Mouse (Mus musculus) spleen, adult 2 months (tissue): Measurements from ENCODE around the gene Pdzd9. TPM values are rescaled to one million over a fixed set of nuclear protein-coding genes. Genes with fewer than 3 reads are reported as not detected.

Experiments used
- DNase-seq, 2 experiments: peaks; one replicate each; pipeline versions ENCODE4 v3.0.0 to v3.0.0-alpha.2; 2012 to 2021; ENCODE audit warnings: low spot score in 2 of 2, low read depth in 1 of 2
- H3K27ac ChIP-seq: fragments of 200-500 bp; 2 replicates; pipeline ENCODE4 v1.5.1; 2012; ENCODE audit warnings: low read length, inconsistent platforms; ENCODE audit not compliant: insufficient read depth
- H3K27me3 ChIP-seq: fragments of 200-500 bp; 2 replicates; pipeline ENCODE4 v1.6.1; 2012; ENCODE audit warnings: mild to moderate bottlenecking, moderate library complexity, low read length, inconsistent platforms; ENCODE audit not compliant: control insufficient read depth, insufficient read depth
- H3K36me3 ChIP-seq: fragments of 200-500 bp; 2 replicates; pipeline ENCODE4 v1.6.1; 2012; ENCODE audit warnings: mild to moderate bottlenecking, low read length, inconsistent platforms; ENCODE audit not compliant: control insufficient read depth, insufficient read depth
- H3K4me1 ChIP-seq: fragments of 200-500 bp; 2 replicates; pipeline ENCODE4 v1.6.1; 2011; ENCODE audit warnings: inconsistent platforms; ENCODE audit not compliant: control insufficient read depth, insufficient read depth, insufficient read length
- H3K4me3 ChIP-seq: fragments of 200-500 bp; 2 replicates; pipeline ENCODE4 v1.5.1; 2011; ENCODE audit warnings: mild to moderate bottlenecking, inconsistent platforms; ENCODE audit not compliant: insufficient read depth, insufficient read length; ENCODE audit errors: extremely low read depth
- CTCF ChIP-seq: fragments of 200-500 bp; IDR thresholded peaks from 2 replicates; pipeline ENCODE4 v1.5.1; 2011; ENCODE audit warnings: mild to moderate bottlenecking, inconsistent platforms; ENCODE audit not compliant: insufficient read depth, insufficient read length, insufficient replicate concordance; ENCODE audit errors: extremely low read depth
- POLR2A ChIP-seq: fragments of 200-500 bp; IDR thresholded peaks from 2 replicates; pipeline ENCODE4 v1.6.1; 2011; ENCODE audit warnings: low read depth, low read length, inconsistent platforms
- WGBS: fragments of 180-500 bp; shearing (Covaris S2); methylation state at CpG from one replicate; pipeline ENCODE4 v1.1.7; 2018; 5-methylcytosine and 5-hydroxymethylcytosine counted together
- polyA plus RNA-seq: library from polyadenylated mRNA; depleted of rRNA; stranded (reverse); fragments of >200 nt; gene quantifications from 2 replicates; pipeline ENCODE4 v1.2.3, GENCODE M21; 2012

Gene Pdzd9
- polyA plus RNA-seq, 1 experiment: not detected

- Histone ChIP-seq H3K27me3 (no peaks in the 10 kb centered on the region), H3K27ac (no peak overlapping the region), H3K4me1 (no peaks in the 10 kb centered on the region), H3K4me3 (no peak overlapping the region), H3K36me3 (peaks cover 1% of the 10 kb centered on the region; the same call in 1 of the 2 replicates)
- no peak for DNase-seq
- WGBS: 100% methylated on average over 2 of the region's 2 CpGs
- TF ChIP-seq POLR2A: no peak
- no peak for TF ChIP-seq CTCF
These were observed 26.2 kb upstream of the Pdzd9 start for GRCm38 (mm10) chr7:120696331-120696730.

- H3K4me3 ChIP-seq: no peak overlapping the region
- peaks cover 1% of the 10 kb centered on the region; the same call in 1 of the 2 replicates for H3K36me3 ChIP-seq
- H3K27ac ChIP-seq: no peak overlapping the region
- TF ChIP-seq CTCF: no peak
- TF ChIP-seq POLR2A: no peak
- H3K27me3 ChIP-seq: no peaks in the 10 kb centered on the region
- no peaks in the 10 kb centered on the region for H3K4me1 ChIP-seq
- 60% methylated on average over 1 of the region's 1 CpGs for WGBS
- no peak for DNase-seq
These were observed 25.5 kb upstream of the Pdzd9 start for GRCm38 (mm10) chr7:120695641-120696040.

DNA sequence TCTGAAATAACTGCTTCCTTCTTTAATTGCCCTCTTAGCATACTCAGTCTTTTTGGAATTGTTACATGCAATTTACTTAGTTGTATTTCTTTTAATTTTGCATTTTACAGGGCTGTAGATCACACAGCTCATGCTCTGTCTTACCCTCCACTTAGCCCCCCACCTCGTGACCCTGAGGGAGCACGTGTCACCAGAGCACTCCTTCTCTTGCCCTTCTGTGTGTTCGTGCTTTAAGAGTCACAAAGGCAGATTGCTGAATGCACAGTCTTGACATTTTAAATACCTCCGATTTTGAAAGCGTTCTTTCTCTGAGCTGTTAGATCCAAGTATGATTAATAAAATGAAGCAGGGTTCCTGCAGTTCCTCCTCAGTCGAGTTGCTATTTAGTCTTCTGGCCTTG, 25.1 kb upstream of the Pdzd9 start:
- TF ChIP-seq POLR2A (no peak), CTCF (no peak)
- WGBS: 76% methylated on average over 6 of the region's 6 CpGs
- no peak overlapping the region for H3K4me3 ChIP-seq
- DNase-seq: no peak
- peaks cover 1% of the 10 kb centered on the region; the same call in 1 of the 2 replicates for H3K36me3 ChIP-seq
- H3K27ac ChIP-seq: no peak overlapping the region
- no peaks in the 10 kb centered on the region for H3K4me1 ChIP-seq
- no peaks in the 10 kb centered on the region for H3K27me3 ChIP-seq

DNA sequence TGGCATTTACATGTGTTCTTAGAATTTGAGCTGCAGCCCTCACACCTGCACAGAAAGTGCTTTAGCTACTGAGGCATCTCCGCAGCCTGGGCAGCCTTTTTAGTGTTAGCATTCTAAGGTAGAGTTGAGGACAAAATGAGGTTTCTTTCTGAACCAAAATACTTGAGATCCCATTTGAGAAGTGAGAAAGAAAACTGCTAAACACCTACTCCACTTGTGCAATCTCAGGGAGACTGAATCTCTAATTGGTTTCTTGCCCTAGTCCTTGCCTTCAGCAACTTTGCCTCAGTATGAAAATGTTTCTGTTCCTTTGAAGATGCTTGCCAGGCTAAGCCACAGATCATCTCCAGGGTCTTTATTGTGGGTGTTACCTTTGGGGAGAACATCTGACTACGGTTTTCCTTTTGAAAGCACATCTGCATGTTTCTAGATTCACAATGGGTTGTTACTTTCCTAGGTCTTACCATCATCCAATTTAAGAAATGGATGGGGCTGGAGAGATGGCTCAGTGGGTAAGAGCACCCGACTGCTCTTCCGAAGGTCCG, 23.8 kb upstream of the Pdzd9 start:
- no peak for DNase-seq
- no peaks in the 10 kb centered on the region for H3K27me3 ChIP-seq
- H3K27ac ChIP-seq: 0 out of 2 replicates have a peak overlapping the region, but pooled peaks have one; percentile 19
- TF ChIP-seq CTCF (no peak), POLR2A (no peak)
- no peaks in the 10 kb centered on the region for H3K4me1 ChIP-seq
- H3K36me3 ChIP-seq: peaks cover 3% of the 10 kb centered on the region; the same call in 1 of the 2 replicates
- H3K4me3 ChIP-seq: no peak overlapping the region
- WGBS: 83% methylated on average over 5 of the region's 5 CpGs

GRCm38 (mm10) chr7:120690634-120691033, 20.5 kb upstream of the Pdzd9 start:
- Histone ChIP-seq H3K27me3 (no peaks in the 10 kb centered on the region), H3K36me3 (peaks cover 3% of the 10 kb centered on the region; the same call in 1 of the 2 replicates), H3K27ac (no peak overlapping the region), H3K4me1 (no peaks in the 10 kb centered on the region), H3K4me3 (no peak overlapping the region)
- WGBS: 83% methylated on average over 4 of the region's 4 CpGs
- peak in 1 of 2 experiments; percentile 9 for DNase-seq
- TF ChIP-seq POLR2A (no peak), CTCF (0 out of 2 replicates have a peak, but pooled peaks have one; percentile 10)

- no peak overlapping the region for H3K27ac ChIP-seq
- TF ChIP-seq CTCF (no peak), POLR2A (no peak)
- 89% methylated on average over 6 of the region's 6 CpGs for WGBS
- H3K27me3 ChIP-seq: no peaks in the 10 kb centered on the region
- no peak for DNase-seq
- no peak overlapping the region for H3K4me3 ChIP-seq
- no peaks in the 10 kb centered on the region; the same call in 1 of the 2 replicates for H3K4me1 ChIP-seq
- H3K36me3 ChIP-seq: peaks cover 1% of the 10 kb centered on the region; the same call in 1 of the 2 replicates
These were observed 15.1 kb upstream of the Pdzd9 start for GRCm38 (mm10) chr7:120685227-120685626.

GRCm38 (mm10) chr7:120684731-120685161, 14.6 kb upstream of the Pdzd9 start:
- TF ChIP-seq POLR2A (no peak), CTCF (no peak)
- H3K27ac ChIP-seq: no peak overlapping the region
- peaks cover 1% of the 10 kb centered on the region; the same call in 1 of the 2 replicates for H3K36me3 ChIP-seq
- WGBS: 76% methylated on average over 2 of the region's 2 CpGs
- DNase-seq: no peak
- H3K4me3 ChIP-seq: no peak overlapping the region
- no peaks in the 10 kb centered on the region for H3K27me3 ChIP-seq
- H3K4me1 ChIP-seq: no peaks in the 10 kb centered on the region; the same call in 1 of the 2 replicates
